Mouse (Mus musculus) cerebellum, postnatal 4 days (tissue): ENCODE data around the gene Pygl.
"Not testable (repeated sequence)": the region's sequence is repeated elsewhere in the genome, so short reads cannot be mapped to it uniquely, and the experiment has no call there.

Experiments used
- DNase-seq, 2 experiments: peaks; one replicate each; pipeline ENCODE4 v3.0.0; 2022; ENCODE audit warnings: low spot score in 2 of 2, mixed read lengths in 1 of 2

Pygl gene

DNA sequence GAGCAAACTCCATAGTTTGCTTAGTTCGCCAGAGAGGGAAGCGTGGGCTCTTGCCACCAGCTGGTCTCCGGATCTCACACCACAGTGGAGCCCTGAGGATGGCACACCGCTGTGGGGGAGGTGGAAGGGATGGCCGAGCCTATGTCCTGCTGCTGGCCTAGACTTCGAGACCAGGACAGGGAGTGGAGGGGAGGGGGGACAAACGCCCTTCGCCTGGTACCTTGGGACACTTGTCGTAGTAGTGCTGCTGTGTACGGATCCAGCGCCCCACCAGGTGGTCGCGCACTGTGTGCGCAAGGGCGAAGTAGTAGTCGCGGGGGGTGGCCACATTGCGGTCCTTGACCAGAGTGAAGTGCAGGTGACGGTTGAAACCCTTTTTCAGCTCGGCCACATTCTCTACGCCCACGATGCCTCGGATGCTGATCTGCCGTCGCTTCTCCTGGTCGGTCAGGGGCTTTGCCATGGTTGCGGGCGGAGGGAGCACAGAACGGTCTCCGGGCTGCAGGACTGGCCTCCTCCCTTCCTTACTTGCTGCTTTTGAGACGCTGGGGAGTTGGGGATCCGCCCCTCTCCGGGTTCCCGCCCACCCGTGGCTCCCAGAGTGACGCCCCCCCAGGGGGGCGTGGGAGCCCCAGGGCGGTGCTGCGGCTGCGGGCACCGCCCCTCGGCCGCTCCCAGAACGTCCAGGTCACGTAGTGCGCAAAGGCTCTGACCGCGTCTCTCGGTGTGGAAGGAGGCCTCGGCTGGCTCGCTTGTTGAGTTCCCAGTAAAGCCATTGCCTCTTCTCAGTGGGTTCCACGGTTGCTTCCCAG lies 4.0 kb downstream of the Pygl start:
- DNase-seq = peak in 1 of 2 experiments; percentile 10

DNA sequence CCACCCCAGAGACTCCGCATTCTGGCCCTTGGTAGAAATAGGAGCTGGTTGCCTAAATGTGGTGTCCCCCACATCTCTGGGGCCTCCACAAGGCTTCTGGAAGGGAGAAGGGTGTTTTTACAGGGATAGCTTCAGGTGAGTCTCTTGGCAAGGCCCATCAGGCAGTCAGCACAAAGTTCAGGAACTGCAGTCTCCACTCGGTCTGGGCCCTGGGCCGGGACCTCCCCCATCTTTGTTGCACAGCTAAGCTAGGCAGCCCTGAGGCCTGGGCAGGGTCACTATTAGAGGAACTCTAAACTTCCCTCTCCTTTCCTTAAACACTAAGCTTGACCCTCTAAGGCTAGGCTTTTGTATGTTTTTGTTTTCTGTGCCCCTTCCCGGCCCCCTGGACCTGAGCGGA lies 4.6 kb downstream of the Pygl start:
- no peak for DNase-seq

DNA sequence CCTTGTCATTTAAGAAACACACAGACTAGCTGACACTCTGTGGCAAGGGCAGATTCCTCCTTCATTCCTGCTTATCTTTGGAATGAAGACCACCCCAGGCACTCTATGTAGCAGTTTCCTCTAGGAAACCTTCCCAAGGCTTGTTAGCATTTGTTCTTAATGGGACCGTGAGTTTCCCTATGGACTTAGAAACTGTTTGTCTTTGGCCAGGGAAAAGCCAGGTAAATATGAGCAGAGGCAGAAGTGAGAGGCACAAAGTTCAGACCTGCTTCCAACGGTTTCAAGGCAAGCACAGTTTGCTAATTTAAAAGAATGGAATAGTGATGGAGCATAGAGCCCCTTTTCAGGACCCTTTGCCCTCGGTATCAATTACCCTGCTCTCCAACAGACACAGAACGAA lies 8.0 kb downstream of the Pygl start:
- no peak for DNase-seq

DNA sequence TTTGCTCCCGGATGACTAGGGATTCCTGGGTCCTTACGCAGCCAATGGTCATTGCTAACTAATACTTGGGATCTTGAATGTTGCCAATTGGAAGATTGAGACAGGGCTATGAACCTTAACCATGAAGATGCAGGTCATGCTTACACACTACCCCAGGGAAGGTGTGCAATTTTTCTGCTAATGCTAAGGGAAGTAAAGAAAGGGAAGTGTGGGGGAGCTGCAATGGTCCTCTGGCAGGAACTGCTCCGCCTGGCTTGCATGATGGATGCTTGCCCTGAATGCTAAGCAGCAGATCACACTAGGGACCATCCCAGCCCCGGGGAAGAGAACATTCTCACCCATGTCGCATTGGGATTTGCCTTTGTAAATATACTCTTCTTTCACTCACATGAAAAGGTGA lies 9.9 kb downstream of the Pygl start:
- no peak for DNase-seq

DNA sequence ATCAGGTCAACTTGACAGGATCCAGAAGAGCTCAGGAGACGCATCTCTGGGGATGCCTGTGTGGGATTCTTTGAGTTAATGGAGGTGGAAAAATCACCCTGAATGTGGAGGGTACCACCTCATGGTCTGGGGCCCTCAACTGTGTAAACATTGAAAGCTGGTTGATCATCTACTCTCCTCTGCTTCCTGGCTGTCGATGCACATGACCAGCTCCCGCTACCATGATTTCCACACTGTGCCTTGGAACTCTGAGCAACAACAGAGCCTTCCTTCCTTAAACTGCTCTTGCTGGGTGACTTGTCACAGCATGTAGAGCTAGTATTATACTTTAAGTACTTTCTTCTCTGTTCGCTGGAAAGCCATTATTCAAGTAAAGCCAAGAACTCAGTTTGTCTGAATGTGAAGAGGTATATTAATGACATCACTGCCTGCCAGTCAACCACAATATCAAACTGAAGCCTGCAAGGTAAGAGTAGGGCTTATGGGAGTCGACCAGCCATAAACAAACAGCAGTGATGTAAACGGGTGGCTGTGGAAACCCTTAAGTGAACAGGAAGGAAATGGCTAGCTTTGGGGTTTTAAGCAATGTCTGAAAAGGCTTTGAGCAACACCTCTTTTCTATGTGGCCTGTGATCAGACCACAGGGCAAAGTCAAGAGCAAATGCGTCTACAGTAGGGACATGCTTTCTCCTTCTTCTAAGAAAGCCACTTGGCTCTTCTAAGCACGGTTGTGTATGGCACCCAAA lies 12.3 kb downstream of the Pygl start:
- no peak for DNase-seq

DNA sequence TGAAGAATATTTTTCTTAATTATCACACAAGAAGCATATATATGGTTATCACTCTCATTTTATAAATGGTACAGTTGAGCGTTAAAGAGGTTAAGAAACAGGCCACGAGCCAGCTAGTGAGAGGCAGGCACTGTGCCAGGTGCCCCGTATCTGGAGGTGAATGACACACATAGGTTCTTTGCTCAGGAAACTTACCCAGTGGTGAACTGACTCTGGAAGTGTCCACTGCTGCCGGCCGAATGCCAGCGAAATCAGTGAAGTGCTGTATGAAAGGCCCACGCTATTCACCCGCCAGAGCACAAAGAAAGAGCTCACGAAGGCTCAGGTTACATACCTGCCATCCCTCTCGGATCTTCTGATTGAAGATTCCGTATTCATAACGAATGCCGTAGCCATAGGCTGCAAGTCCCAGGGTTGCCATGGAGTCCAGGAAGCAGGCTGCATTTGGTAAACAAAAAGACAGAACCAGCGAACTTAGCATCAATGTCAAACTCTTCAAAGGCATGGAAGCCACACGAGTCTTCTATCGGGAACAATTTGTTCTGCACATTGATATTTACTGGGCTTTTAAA lies 15.0 kb downstream of the Pygl start:
- no peak for DNase-seq

DNA sequence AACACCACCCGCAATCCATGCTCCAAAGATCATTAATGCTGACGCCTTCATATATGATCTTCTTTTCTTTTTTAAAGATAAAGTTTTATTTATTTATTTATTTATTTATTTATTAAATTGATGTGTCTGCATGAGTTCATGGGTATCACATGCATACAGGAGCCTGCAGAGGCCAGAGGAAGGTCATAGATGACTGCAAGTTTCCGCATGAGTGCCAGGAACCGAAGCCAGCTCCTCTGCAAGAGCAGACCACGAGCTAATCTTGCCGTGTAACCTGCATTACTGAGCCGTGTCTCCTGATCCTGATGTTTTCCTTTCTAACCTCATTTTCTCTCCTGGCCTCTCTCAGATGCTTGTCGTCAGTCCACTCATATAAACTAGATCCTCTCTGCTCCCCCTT lies 17.0 kb downstream of the Pygl start:
- DNase-seq = no peak

DNA sequence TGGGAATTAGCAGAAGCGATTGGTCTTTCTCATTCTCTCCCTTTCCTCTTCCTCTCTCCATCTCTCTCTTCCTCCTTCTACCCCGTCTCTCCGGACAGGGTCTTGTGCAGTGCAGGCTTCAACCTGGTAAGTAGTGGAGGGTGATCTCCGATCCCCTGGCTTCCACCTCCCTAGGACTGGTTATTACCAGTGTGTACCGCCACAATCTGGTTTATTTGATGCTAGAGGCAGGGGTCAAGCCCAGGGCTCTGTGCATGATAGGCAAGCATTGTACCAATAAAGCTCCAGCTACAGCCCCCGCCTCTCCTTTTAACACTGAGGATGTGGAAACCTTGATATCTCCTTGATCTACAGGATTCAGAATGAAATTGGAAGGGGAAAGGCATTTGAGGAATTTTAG lies 17.7 kb downstream of the Pygl start:
- DNase-seq = no peak

DNA sequence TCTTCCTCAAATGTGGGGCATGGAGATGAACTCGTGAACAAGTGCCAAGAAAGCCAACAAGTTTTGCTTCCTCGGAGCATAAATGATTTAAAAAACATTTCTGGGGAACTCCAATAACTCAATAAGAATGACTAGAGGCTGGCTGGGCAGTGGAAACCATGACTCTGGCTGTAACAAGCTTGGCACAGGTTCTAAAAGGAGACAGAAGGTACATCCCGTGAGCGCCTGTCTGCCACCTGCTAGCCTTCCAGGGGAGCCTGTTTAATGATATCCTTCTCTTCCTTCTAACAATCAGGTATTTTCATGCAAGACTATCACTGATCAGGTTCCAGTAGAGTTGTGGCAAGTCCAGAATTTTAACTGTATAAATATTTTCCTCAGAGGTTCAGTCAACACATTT lies 18.8 kb downstream of the Pygl start:
- DNase-seq = no peak

DNA sequence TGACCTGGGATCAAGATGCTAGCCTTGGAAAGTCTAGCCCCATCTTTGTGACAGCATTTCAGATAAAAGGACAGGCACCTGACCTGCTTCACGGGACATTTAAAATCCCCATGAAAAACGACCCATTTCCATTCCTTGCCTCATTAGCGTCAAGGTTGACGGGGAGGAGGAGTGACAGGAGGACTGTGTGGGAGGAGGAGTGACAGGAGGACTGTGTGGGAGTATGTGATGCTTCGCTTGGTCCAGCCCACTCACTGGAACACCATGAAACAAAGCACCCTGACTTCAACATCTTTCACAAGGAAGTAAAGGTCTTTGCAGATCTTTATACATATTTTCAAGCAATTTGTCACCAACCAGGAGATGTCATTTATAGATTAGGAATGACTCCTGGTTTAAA lies 23.1 kb downstream of the Pygl start:
- DNase-seq = no peak

DNA sequence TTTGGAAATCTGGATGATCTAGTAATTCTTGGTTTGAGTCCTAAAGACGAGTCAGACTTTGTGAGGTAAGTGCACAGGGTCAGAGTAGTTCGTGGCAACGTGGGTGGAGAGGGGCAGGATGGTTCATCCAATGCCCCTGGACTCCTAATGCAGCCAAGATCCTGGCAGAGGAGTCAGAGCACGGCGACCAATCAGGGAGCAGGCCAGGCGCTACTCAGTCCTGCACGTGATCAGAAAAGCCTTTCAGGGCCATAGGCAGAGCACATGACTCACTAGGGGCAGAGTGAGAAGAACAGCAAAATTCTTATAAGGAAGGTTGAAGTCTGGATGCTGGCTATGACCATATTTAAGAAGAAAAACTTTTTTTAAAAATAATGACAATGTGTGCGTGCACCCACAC lies 26.9 kb downstream of the Pygl start:
- DNase-seq = no peak

DNA sequence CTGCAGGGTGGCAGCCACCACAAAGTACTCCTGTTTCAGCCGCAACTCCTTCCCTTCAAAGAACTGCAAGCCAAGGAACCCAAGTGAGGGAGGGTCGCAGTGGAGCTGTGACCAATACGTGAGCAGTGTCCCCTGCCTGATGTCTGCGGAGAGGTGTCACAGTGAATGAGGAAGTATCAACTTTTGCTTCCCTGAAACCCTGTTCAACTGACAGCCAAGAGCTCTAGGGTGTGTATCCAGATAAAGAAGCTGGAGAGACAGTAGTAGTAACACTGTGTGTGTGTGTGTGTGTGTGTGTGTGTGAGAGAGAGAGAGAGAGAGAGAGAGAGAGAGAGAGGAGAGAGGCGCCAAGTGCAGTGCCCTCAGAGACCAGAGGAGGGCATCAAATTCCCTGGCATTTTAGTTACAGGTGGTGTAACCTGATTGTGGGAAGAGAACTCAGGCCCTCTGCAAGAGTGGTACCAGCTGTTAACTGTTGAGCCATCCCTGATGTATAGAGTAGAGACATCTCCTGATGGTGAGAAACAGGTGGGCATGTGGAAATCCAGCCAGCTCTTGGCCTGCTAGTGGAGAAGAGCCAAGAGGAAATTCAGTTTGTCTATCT lies 29.3 kb downstream of the Pygl start:
- DNase-seq = no peak

DNA sequence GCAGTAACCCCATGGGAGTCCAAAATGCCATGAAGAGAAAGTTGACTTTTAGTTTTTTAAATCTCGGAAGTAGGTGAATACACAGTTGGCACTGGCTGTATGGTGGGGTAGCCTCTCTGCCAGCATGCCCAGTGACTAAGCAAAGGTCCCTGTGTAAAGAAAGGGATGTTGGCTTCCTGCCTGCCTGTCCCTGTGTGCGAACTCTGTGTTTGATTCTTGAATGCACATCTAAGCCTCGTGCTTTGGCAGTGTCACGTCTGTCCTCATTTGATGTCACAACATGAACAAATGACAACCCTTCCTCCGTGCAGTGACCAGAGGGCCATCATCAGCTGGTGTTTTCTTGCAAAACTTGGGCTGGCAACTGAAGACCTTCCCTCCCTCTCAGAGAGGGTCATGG lies 34.9 kb downstream of the Pygl start:
- peak in 1 of 2 experiments; percentile 8 for DNase-seq

DNA sequence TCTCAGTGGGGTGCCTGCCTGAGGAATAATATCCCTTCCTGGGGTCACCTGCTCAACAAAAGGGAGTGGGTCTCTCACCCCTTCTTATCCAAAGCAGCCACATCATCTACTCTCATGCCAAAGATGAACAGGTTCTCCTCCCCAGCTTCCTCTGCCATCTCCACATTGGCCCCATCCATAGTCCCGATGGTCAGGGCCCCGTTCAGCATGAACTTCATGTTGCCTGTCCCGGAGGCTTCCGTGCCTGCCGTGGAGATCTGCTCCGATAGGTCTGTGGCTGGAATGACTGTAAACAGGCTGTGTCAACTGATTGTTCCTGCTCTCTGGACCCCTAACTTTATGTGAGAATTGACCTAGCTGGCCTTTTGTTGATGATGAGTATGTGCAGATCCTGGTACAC lies 35.9 kb downstream of the Pygl start:
- DNase-seq = no peak

DNA sequence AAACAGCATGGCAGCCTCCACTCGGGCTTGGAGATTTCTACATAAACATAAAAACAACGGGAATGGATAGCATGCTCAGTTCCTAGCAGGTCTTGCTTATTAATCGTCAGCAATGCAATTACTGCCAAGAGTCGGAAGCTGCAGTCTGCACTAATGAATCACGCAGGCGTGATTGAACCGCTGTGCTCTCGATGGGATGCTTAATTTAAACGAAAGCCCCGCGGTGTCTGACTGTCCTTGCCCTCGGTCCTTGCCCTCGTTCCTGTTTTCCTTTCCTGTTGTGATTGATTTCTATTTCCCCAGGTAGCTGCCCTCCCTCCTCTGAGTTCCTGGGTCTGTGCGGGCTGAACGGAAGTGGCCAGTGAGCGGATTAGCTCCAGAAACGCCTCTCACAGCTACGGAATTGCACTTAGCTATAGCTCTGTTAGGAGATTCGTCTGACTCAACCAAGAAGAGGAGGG lies 39.0 kb downstream of the Pygl start:
- no peak for DNase-seq

DNA sequence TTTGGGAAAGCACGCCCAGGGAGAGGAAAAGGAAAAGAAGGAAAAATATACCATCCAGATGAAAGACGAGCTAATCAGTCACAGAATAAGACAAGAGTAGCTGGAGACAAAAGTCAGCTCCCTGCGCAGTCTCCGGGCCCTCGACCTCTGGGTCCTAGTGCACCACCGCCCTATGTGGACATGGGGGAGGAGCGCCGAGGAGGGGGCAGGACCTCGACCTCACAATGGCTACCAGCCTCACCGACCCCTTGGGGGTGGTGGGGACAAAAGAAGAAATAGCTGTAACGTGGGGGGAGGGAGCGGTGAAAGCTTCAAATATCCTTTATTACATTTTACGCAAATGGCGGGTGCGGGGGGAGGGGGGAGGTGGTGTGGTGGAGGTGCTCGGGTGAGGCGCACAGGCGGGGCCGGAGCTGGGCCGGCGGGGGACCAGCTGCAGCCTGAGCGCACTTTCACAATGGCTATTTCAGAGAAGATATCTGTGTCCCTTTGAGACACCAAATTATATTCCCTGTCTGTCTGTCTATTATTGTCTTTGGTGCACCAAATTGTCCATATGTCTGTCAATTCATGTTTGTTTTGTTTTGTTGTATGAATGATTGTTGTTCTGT lies 47.0 kb downstream of the Pygl start:
- no peak for DNase-seq

DNA sequence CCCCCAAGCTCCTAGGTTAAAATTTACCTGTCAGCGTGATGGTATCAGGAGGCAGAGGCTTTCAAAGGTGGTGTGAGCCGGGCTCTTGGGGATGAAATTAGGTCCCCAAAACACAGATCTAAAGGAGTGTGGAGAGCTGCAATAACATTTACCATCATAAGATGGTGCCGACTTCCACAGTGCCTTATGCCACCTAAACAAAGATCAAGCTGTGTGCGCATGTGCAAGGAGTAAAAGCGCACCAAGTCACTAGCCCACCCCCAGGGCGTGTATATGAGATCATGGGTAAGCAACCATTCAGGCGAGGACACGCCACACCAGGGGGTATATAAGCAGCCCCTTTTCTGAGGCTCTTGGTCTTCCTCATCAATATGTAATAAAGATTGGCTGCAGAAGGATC lies 47.8 kb downstream of the Pygl start:
- DNase-seq = not testable (repeated sequence)

DNA sequence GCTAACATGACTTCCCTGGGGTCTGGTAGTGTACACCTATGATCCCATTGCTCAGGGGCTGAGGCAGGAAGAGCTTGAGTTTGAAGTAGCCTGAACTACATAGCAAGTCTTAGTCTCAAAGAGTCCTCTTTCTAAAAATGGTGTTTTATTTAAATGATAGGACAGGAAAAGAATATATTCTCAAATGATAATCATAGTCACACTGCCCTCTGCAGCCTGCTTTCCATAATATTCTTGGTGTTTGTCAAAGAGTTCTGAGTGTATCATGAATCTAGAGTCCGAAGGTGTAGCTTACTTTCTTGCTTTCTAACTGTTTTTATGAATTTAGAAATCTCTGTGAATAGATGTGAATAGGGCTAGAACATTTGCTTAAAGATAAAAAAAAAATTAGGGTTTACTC lies 61.3 kb downstream of the Pygl start:
- no peak for DNase-seq

DNA sequence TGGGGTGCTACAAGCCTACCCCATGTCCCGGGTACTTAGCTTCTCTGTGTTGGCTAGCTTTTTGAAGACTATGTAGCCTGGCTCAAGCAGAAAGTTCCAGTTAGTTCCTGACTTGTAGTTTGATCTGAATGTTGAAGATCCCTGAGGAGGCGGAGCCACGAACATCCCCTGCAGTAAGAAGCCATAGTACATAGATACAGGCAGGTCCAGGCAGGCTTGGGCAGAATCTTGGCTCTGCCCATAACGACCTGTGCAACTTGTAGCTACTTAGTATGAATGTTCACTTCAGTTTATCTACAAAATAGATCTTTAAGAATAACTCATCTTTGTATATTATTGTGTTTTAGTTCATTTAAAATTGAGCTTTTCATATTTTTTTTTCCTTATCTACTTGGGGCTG lies 63.3 kb downstream of the Pygl start:
- no peak for DNase-seq

DNA sequence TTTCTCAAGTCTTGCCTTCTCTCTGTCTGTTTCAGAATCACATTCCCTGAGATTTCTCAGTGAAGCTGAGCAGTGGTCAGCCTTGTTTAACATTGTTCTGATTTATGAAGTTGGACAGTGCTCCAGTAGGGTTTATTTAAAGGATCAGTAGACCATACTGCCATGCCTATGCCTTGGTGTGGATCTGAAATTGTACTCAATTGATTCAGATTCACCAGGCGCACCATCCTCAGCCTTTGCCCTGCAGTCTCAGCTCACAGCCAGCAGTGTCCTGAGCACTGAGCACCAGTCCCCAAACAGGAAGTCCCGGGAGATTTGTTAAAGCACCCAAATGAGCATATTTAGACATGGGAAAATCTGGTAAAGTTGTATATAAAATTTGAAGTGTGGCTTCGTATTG lies 66.5 kb downstream of the Pygl start:
- no peak for DNase-seq

DNA sequence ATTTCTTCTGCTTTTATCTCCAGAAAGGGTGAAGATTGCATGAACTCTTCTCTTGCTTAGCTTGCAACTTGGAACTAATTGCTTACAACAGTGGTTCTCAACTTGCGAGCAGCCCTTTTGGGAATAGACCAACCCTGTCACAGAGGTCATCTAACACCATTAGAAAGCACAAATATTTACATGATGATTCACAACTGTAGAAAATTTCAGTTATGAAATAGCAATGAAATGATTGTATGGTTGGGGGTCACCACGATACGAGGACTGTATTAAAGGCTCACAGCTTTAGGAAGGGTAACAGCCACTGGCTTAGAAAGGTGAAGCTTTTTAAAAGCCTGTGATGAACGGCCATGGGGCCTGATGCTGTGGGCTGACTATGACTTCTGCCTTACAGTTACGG lies 70.2 kb downstream of the Pygl start:
- DNase-seq = no peak
